Mouse (Mus musculus) liver, postnatal 0 days (tissue): ENCODE measurements around the gene Ifrd2.

Source experiments
- CTCF ChIP-seq: sonication (generic); IDR thresholded peaks from 2 replicates; pipeline ENCODE4 v1.5.1; 2016; ENCODE audit warnings: antibody characterized with exemption, low read depth
- EP300 ChIP-seq: IDR thresholded peaks from 2 replicates; pipeline ENCODE4 v1.6.1; 2016; ENCODE audit warnings: antibody characterized with exemption, low read depth, mild to moderate bottlenecking

- TF ChIP-seq CTCF (no peak), EP300 (no peak)
Measured at GRCm38 (mm10) chr9:107555701-107556100, 31.7 kb upstream of the Ifrd2 start.
